Mouse (Mus musculus) embryonic facial prominence, embryonic 11.5 days (tissue): ENCODE data around the gene Ceacam19. TPM values are rescaled to one million over a fixed set of nuclear protein-coding genes. Genes with fewer than 3 reads are reported as not detected.
"Not testable (repeated sequence)": the region's sequence is repeated elsewhere in the genome, so short reads cannot be mapped to it uniquely, and the experiment has no call there.

Source experiments
- ATAC-seq: fragments of 200-750 bp; cut with Nextera tagmentation; replicated peaks from 2 replicates; pipeline ENCODE4 v1.8.0; 2017; ENCODE audit warnings: low read depth; ENCODE audit not compliant: insufficient number of reproducible peaks, low FRiP score, low TSS enrichment
- DNase-seq: peaks from one replicate; pipeline ENCODE4 v3.0.0-alpha.2; 2015; ENCODE audit warnings: low spot score
- H3K27ac ChIP-seq: fragments of 300-500 bp; sonication (generic); replicated peaks from 2 replicates; pipeline ENCODE4 v1.5.1; 2014; ENCODE audit warnings: mild to moderate bottlenecking, low read depth, low read length, control low read depth
- H3K27me3 ChIP-seq: fragments of 300-500 bp; sonication (generic); 2 replicates; pipeline ENCODE4 v1.6.1; 2014; ENCODE audit warnings: mild to moderate bottlenecking, low read length, moderate library complexity, mixed read lengths; ENCODE audit not compliant: control insufficient read depth, insufficient read depth
- H3K36me3 ChIP-seq: fragments of 300-500 bp; sonication (generic); replicated peaks from 2 replicates; pipeline ENCODE4 v1.6.1; 2014; ENCODE audit warnings: low read depth, mild to moderate bottlenecking, low read length, moderate library complexity, mixed read lengths; ENCODE audit not compliant: control insufficient read depth, insufficient read depth
- H3K4me1 ChIP-seq: fragments of 300-500 bp; sonication (generic); 2 replicates; pipeline ENCODE4 v1.6.1; 2014; ENCODE audit warnings: low read length, mixed read lengths; ENCODE audit not compliant: control insufficient read depth, insufficient read depth
- H3K4me2 ChIP-seq: fragments of 300-500 bp; sonication (generic); 2 replicates; pipeline ENCODE4 v1.6.1; 2014; ENCODE audit warnings: low read depth, mild to moderate bottlenecking, control low read depth, low read length, moderate library complexity
- H3K4me3 ChIP-seq: fragments of 300-500 bp; sonication (generic); 2 replicates; pipeline ENCODE4 v1.5.1; 2014; ENCODE audit warnings: low read depth, low read length, control low read depth
- H3K9ac ChIP-seq: fragments of 300-500 bp; sonication (generic); replicated peaks from 2 replicates; pipeline ENCODE4 v1.6.1; 2014; ENCODE audit warnings: mild to moderate bottlenecking, control low read depth, low read length
- H3K9me3 ChIP-seq: fragments of 300-500 bp; sonication (generic); replicated peaks from 2 replicates; pipeline ENCODE4 v1.6.1; 2016; ENCODE audit warnings: mild to moderate bottlenecking, low read length, inconsistent platforms, mixed read lengths; ENCODE audit not compliant: control insufficient read depth
- WGBS: fragments of 180-500 bp; shearing (Covaris S2); extraction: QIAGEN DNeasy Blood & Tissue Kit; methylation state at CpG from one replicate; pipeline ENCODE4 v1.1.7; 2014; 5-methylcytosine and 5-hydroxymethylcytosine counted together
- polyA plus RNA-seq: library from polyadenylated mRNA; unstranded; fragments of >200 nt; fragmentation: Nextera tagmentation; extraction: Ambion mirVana; gene quantifications from 2 replicates; pipeline ENCODE4 v1.2.1, GENCODE M21; 2014

Gene Ceacam19
- not detected in 2 replicates for polyA plus RNA-seq

- no peak within 1 kb of the TSS for H3K4me3 ChIP-seq
- H3K27me3 ChIP-seq: no peaks in the 10 kb centered on the region
- no peak for DNase-seq
- ATAC-seq: no peak
- no peaks in the 10 kb centered on the region for H3K9me3 ChIP-seq
- no peak within 1 kb of the TSS for H3K27ac ChIP-seq
- no peaks in the 10 kb centered on the region for H3K4me1 ChIP-seq
- no peaks in the 10 kb centered on the region for H3K36me3 ChIP-seq
- H3K4me2 ChIP-seq: no peak within 1 kb of the TSS
- no peak within 1 kb of the TSS for H3K9ac ChIP-seq
- 69% methylated on average over 7 of the region's 7 CpGs for WGBS
Observed at GRCm38 (mm10) chr7:19887849-19888248, at the start of gene Ceacam19. Gene Ceacam19, minus strand, starts transcription at chr7:19887965.

- Histone ChIP-seq H3K9me3 (no peaks in the 10 kb centered on the region), H3K4me3 (no peak overlapping the region), H3K4me1 (no peaks in the 10 kb centered on the region), H3K27ac (no peak overlapping the region), H3K9ac (no peak overlapping the region), H3K4me2 (no peak overlapping the region), H3K36me3 (no peaks in the 10 kb centered on the region), H3K27me3 (no peaks in the 10 kb centered on the region)
- ATAC-seq (no peak), DNase-seq (no peak)
- WGBS: 86% methylated on average over 11 of the region's 11 CpGs
Observed at GRCm38 (mm10) chr7:19937229-19937821, 49.6 kb upstream of the Ceacam19 start.

GRCm38 (mm10) chr7:19935961-19936360 is 48.2 kb upstream of the Ceacam19 start:
- ATAC-seq: no peak
- no peak for DNase-seq
- no peaks in the 10 kb centered on the region for H3K9me3 ChIP-seq
- no peaks in the 10 kb centered on the region for H3K4me1 ChIP-seq
- H3K4me3 ChIP-seq: no peak overlapping the region
- H3K9ac ChIP-seq: no peak overlapping the region
- no peak overlapping the region for H3K4me2 ChIP-seq
- H3K36me3 ChIP-seq: no peaks in the 10 kb centered on the region
- WGBS: 90% methylated on average over 6 of the region's 6 CpGs
- H3K27me3 ChIP-seq: no peaks in the 10 kb centered on the region
- no peak overlapping the region for H3K27ac ChIP-seq

GRCm38 (mm10) chr7:19935171-19935751 is 47.5 kb upstream of the Ceacam19 start:
- H3K9me3 ChIP-seq: no peaks in the 10 kb centered on the region
- ATAC-seq (no peak), DNase-seq (no peak)
- no peaks in the 10 kb centered on the region for H3K27me3 ChIP-seq
- H3K4me2 ChIP-seq: no peak overlapping the region
- H3K4me1 ChIP-seq: no peaks in the 10 kb centered on the region
- no peaks in the 10 kb centered on the region for H3K36me3 ChIP-seq
- no peak overlapping the region for H3K4me3 ChIP-seq
- H3K9ac ChIP-seq: no peak overlapping the region
- H3K27ac ChIP-seq: no peak overlapping the region
- 79% methylated on average over 20 of the region's 20 CpGs for WGBS

- peak; percentile 30 for DNase-seq
Observed at GRCm38 (mm10) chr7:19932877-19933809, 45.4 kb upstream of the Ceacam19 start.

GRCm38 (mm10) chr7:19932133-19932876 is 44.5 kb upstream of the Ceacam19 start:
- Histone ChIP-seq H3K9ac (no peak overlapping the region), H3K36me3 (no peaks in the 10 kb centered on the region), H3K27me3 (no peaks in the 10 kb centered on the region), H3K4me2 (no peak overlapping the region), H3K4me3 (no peak overlapping the region), H3K4me1 (no peaks in the 10 kb centered on the region), H3K27ac (no peak overlapping the region), H3K9me3 (no peaks in the 10 kb centered on the region)
- DNase-seq (no peak), ATAC-seq (no peak)
- WGBS: 28% methylated on average over 13 of the region's 13 CpGs

More at GRCm38 (mm10) chr7:19932877-19933809, 45.4 kb upstream of the Ceacam19 start:
- no peak overlapping the region for H3K4me3 ChIP-seq
- no peaks in the 10 kb centered on the region for H3K27me3 ChIP-seq
- WGBS: 32% methylated on average over 21 of the region's 21 CpGs
- no peak overlapping the region for H3K27ac ChIP-seq
- peak overlapping the region; percentile 13; the same call in 1 of the 2 replicates for H3K4me2 ChIP-seq
- H3K4me1 ChIP-seq: no peaks in the 10 kb centered on the region
- no peaks in the 10 kb centered on the region for H3K9me3 ChIP-seq
- ATAC-seq: no peak
- no peaks in the 10 kb centered on the region for H3K36me3 ChIP-seq
- no peak overlapping the region for H3K9ac ChIP-seq

- not testable (repeated sequence) for H3K9ac ChIP-seq, H3K27me3 ChIP-seq, ATAC-seq, H3K4me3 ChIP-seq, H3K36me3 ChIP-seq, H3K4me1 ChIP-seq, DNase-seq, H3K9me3 ChIP-seq, H3K27ac ChIP-seq, H3K4me2 ChIP-seq
- 74% methylated on average over 6 of the region's 6 CpGs for whole genome bisulfite sequencing
Observed at GRCm38 (mm10) chr7:19930481-19930880, 42.7 kb upstream of the Ceacam19 start.
